Mouse (Mus musculus) CH12.LX (cell line): Measurements from ENCODE around the gene Atoh7. TPM values are rescaled to one million over a fixed set of nuclear protein-coding genes. Genes with fewer than 3 reads are reported as not detected.

Source experiments
- DNase-seq: peaks from one replicate; pipeline ENCODE4 v3.0.0-alpha.2; 2013; ENCODE audit errors: extremely low read depth
- H3K27ac ChIP-seq: 2 replicates; pipeline ENCODE4 v1.5.1; 2012; ENCODE audit warnings: low read depth, mild to moderate bottlenecking, control low read depth, moderate library complexity; ENCODE audit not compliant: insufficient read depth
- H3K27me3 ChIP-seq: replicated peaks from 2 replicates; pipeline ENCODE3; 2012; ENCODE audit warnings: inconsistent platforms
- H3K36me3 ChIP-seq, 2 experiments: replicated peaks in 1 of 2; 2 replicates each; pipeline versions ENCODE3 to v1.6.1; 2012; ENCODE audit warnings: inconsistent platforms in 1 of 2, low read length in 1 of 2, mild to moderate bottlenecking in 1 of 2, mixed read lengths in 1 of 2, moderate library complexity in 1 of 2; ENCODE audit not compliant: control insufficient read depth in 1 of 2, insufficient read depth in 1 of 2
- H3K4me1 ChIP-seq, 2 experiments: 2 replicates each; pipeline ENCODE4 v1.6.1; 2012; ENCODE audit warnings: inconsistent platforms in 1 of 2, moderate library complexity in 1 of 2; ENCODE audit not compliant: insufficient read depth in 2 of 2, control insufficient read depth in 1 of 2
- H3K4me2 ChIP-seq: 2 replicates; pipeline ENCODE4 v1.6.1; 2012; ENCODE audit warnings: low read depth, mild to moderate bottlenecking, control low read depth; ENCODE audit not compliant: poor library complexity, insufficient read depth, severe bottlenecking
- H3K4me3 ChIP-seq, 3 experiments: fragments of 150-350 bp in 1 of 3; sonication (generic) in 1 of 3; replicated peaks in 1 of 3; 2 replicates each; pipeline versions ENCODE3 to v1.5.1; 2011 to 2012; ENCODE audit warnings: low read depth in 2 of 3, low read length in 2 of 3, mild to moderate bottlenecking in 2 of 3, moderate library complexity in 2 of 3, control low read depth in 1 of 3, improper control_type of control experiment in 1 of 3, inconsistent platforms in 1 of 3, mixed read lengths in 1 of 3; ENCODE audit not compliant: poor library complexity in 1 of 3
- H3K79me2 ChIP-seq: replicated peaks from 2 replicates; pipeline ENCODE4 v1.6.1; 2012; ENCODE audit warnings: mild to moderate bottlenecking, moderate library complexity; ENCODE audit not compliant: control insufficient read depth, poor library complexity, insufficient read depth, severe bottlenecking; ENCODE audit errors: extremely low read depth
- H3K9ac ChIP-seq: 2 replicates; pipeline ENCODE4 v1.6.1; 2012; ENCODE audit warnings: low read depth, mild to moderate bottlenecking, control low read depth, moderate library complexity; ENCODE audit not compliant: insufficient read depth
- H3K9me3 ChIP-seq: replicated peaks from 2 replicates; pipeline ENCODE3; 2012; ENCODE audit warnings: low read length, inconsistent platforms, mixed read lengths
- CHD1 ChIP-seq: IDR thresholded peaks from 2 replicates; pipeline ENCODE4 v1.6.1; 2012; ENCODE audit warnings: low read depth, low read length, improper control_type of control experiment, inconsistent platforms
- CHD2 ChIP-seq: IDR thresholded peaks from 2 replicates; pipeline ENCODE4 v1.6.1; 2011; ENCODE audit warnings: low read length, improper control_type of control experiment
- CTCF ChIP-seq, 2 experiments: IDR thresholded peaks in 1 of 2; conservative IDR thresholded peaks in 1 of 2; 2 replicates each; pipeline ENCODE4 v1.5.1; 2011 to 2012; ENCODE audit warnings: low read depth in 2 of 2, low read length in 2 of 2, improper control_type of control experiment in 1 of 2, inconsistent platforms in 1 of 2, mild to moderate bottlenecking in 1 of 2, moderate library complexity in 1 of 2
- E2F4 ChIP-seq: IDR thresholded peaks from 2 replicates; pipeline ENCODE4 v1.6.1; 2011; ENCODE audit warnings: low read depth, low read length, improper control_type of control experiment; ENCODE audit not compliant: insufficient replicate concordance
- EP300 ChIP-seq: IDR thresholded peaks from 2 replicates; pipeline ENCODE4 v1.6.1; 2011; ENCODE audit warnings: low read length, improper control_type of control experiment
- ETS1 ChIP-seq: conservative IDR thresholded peaks from 2 replicates; pipeline ENCODE4 v1.6.1; 2012; ENCODE audit warnings: low read depth, mild to moderate bottlenecking, inconsistent platforms, low read length, improper control_type of control experiment, moderate library complexity
- GABPA ChIP-seq: IDR thresholded peaks from 2 replicates; pipeline ENCODE4 v1.6.1; 2012; ENCODE audit warnings: low read depth, low read length, improper control_type of control experiment, inconsistent platforms; ENCODE audit not compliant: insufficient replicate concordance
- IRF4 ChIP-seq: IDR thresholded peaks from 2 replicates; pipeline ENCODE4 v1.6.1; 2014; ENCODE audit warnings: low read depth, mild to moderate bottlenecking, inconsistent platforms, low read length, improper control_type of control experiment
- JUN ChIP-seq: IDR thresholded peaks from 2 replicates; pipeline ENCODE4 v1.6.1; 2011; ENCODE audit warnings: low read depth, mild to moderate bottlenecking, low read length, improper control_type of control experiment, moderate library complexity; ENCODE audit not compliant: insufficient read depth
- JUND ChIP-seq: conservative IDR thresholded peaks from 2 replicates; pipeline ENCODE4 v1.6.1; 2011; ENCODE audit warnings: low read depth, low read length, improper control_type of control experiment
- KAT2A ChIP-seq: IDR thresholded peaks from 2 replicates; pipeline ENCODE4 v1.6.1; 2012; ENCODE audit warnings: low read length, improper control_type of control experiment, inconsistent platforms; ENCODE audit not compliant: insufficient replicate concordance
- MAZ ChIP-seq: IDR thresholded peaks from 2 replicates; pipeline ENCODE4 v1.6.1; 2012; ENCODE audit warnings: low read depth, mild to moderate bottlenecking, inconsistent platforms, low read length, improper control_type of control experiment, moderate library complexity
- MEF2A ChIP-seq: IDR thresholded peaks from 2 replicates; pipeline ENCODE4 v1.6.1; 2014; ENCODE audit warnings: low read depth, mild to moderate bottlenecking, inconsistent platforms, low read length, improper control_type of control experiment, borderline replicate concordance
- MXI1 ChIP-seq: IDR thresholded peaks from 2 replicates; pipeline ENCODE4 v1.6.1; 2011; ENCODE audit warnings: mild to moderate bottlenecking, low read depth, low read length, improper control_type of control experiment
- MYC ChIP-seq: IDR thresholded peaks from 2 replicates; pipeline ENCODE4 v1.6.1; 2011; ENCODE audit warnings: low read depth, mild to moderate bottlenecking, improper control_type of control experiment, low read length
- NELFE ChIP-seq: IDR thresholded peaks from 2 replicates; pipeline ENCODE4 v1.6.1; 2011; ENCODE audit warnings: low read depth, low read length, improper control_type of control experiment
- NRF1 ChIP-seq: IDR thresholded peaks from 2 replicates; pipeline ENCODE4 v1.6.1; 2014; ENCODE audit warnings: low read depth, mild to moderate bottlenecking, inconsistent platforms, low read length, improper control_type of control experiment, moderate library complexity
- PAX5 ChIP-seq: IDR thresholded peaks from 2 replicates; pipeline ENCODE4 v1.6.1; 2012; ENCODE audit warnings: low read length, inconsistent platforms, mixed read lengths
- POLR2A ChIP-seq: IDR thresholded peaks from 2 replicates; pipeline ENCODE4 v1.6.1; 2011; ENCODE audit warnings: low read depth, mild to moderate bottlenecking, improper control_type of control experiment, low read length
- RAD21 ChIP-seq: IDR thresholded peaks from 2 replicates; pipeline ENCODE4 v1.6.1; 2011; ENCODE audit warnings: low read depth, mild to moderate bottlenecking, low read length, improper control_type of control experiment, moderate library complexity
- RCOR1 ChIP-seq: conservative IDR thresholded peaks from 2 replicates; pipeline ENCODE4 v1.6.1; 2012; ENCODE audit warnings: low read depth, mild to moderate bottlenecking, inconsistent platforms, low read length, improper control_type of control experiment
- SIN3A ChIP-seq: IDR thresholded peaks from 2 replicates; pipeline ENCODE4 v1.6.1; 2012; ENCODE audit warnings: low read length, improper control_type of control experiment, inconsistent platforms
- SMC3 ChIP-seq: IDR thresholded peaks from 2 replicates; pipeline ENCODE4 v1.6.1; 2011; ENCODE audit warnings: low read depth, low read length, improper control_type of control experiment
- UBTF ChIP-seq: IDR thresholded peaks from 2 replicates; pipeline ENCODE4 v1.6.1; 2012; ENCODE audit warnings: low read depth, mild to moderate bottlenecking, inconsistent platforms, low read length, improper control_type of control experiment, moderate library complexity
- USF1 ChIP-seq: IDR thresholded peaks from 2 replicates; pipeline ENCODE4 v1.6.1; 2014; ENCODE audit warnings: low read depth, mild to moderate bottlenecking, inconsistent platforms, low read length, improper control_type of control experiment
- USF2 ChIP-seq: conservative IDR thresholded peaks from 2 replicates; pipeline ENCODE4 v1.6.1; 2011; ENCODE audit warnings: low read depth, low read length, improper control_type of control experiment
- dilution Hi-C: fragments of 300-500 bp; cut with MboI; formaldehyde crosslinking; loops from 2 replicates; pipeline ENCODE4 v1.14.3; 2020; ENCODE audit warnings: low sequenced_read_pairs; ENCODE audit not compliant: extremely low pct_unique_long_range_greater_than_20kb, extremely low pct_ligation_motif_present
- in situ Hi-C: fragments of 300-500 bp; cut with MboI; formaldehyde crosslinking; loops from 3 replicates; pipeline ENCODE4 v1.14.3; 2019; ENCODE audit warnings: low sequenced_read_pairs, low pct_ligation_motif_present, low pct_unique_long_range_greater_than_20kb, mixed read lengths
- polyA plus RNA-seq: library from polyadenylated mRNA; unstranded; fragments of >175 nt; gene quantifications from 2 replicates; pipeline ENCODE4 v1.2.1, GENCODE M21; 2012; ENCODE audit warnings: low read depth; ENCODE audit not compliant: insufficient read length
- total RNA-seq, 2 experiments: library from RNA; depleted of rRNA; stranded (reverse); fragments of 300-350 nt in 1 of 2; fragments of >200 nt in 1 of 2; gene quantifications; 2 replicates each; pipeline ENCODE4 v1.2.3; 2012 to 2014

Atoh7 gene
- total and polyA plus RNA-seq, 3 experiments: not detected

DNA sequence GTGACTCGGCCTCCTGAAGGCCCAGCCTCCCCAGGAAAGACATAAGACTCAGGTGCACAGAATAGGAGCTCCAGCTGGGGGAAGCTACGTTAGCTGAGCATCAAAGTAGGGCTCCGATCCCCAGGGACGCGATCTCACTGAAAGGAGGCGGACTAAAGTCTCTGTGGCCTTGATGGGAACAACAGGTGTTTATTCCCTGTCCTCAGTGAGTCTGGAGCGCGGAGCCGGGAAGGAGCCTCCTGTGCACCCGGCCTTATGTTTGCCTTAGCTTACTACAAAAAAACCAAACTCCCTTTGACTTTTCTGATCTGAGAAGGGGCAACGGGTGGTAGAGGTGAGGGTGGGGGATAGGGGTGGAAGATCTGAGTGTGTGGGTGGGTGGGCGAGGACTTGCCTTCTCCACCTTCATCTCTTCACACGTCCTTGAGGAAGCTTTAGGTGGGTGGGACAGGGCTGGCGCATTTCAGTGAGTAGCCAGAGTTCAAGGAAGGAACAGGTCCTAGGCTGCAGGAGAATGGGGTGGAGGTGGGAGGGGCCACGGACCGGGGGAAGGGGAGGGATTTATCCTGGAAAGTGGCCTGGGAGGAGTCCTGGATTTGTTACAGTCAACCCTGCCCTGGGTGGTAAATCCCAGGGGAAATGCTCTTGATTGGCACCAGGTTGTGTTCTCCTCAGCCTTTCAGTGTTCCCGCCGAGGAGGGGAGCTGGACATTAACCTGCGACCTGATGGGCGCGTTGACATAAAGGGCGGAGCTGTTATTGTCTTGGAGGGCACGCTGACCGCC lies 42.3 kb upstream of the Atoh7 start:
- Histone ChIP-seq H3K4me1 (peaks cover 4 to 9% of the 10 kb centered on the region in 2 experiments; a peak in 3 of 4 replicates), H3K4me2 (no peak overlapping the region), H3K36me3 (no peaks in the 10 kb centered on the region), H3K79me2 (no peaks in the 10 kb centered on the region), H3K27me3 (no peaks in the 10 kb centered on the region), H3K9me3 (no peaks in the 10 kb centered on the region), H3K4me3 (no peak overlapping the region), H3K27ac (no peak overlapping the region), H3K9ac (no peak overlapping the region)
- in situ Hi-C loops (no loop called here), dilution Hi-C loops (no loop called here)
- no peak for DNase-seq
- TF ChIP-seq CHD1: no peak
- no peak for TF ChIP-seq USF1
- no peak for TF ChIP-seq RAD21
- no peak for TF ChIP-seq KAT2A
- no peak for TF ChIP-seq EP300
- TF ChIP-seq SMC3: no peak
- TF ChIP-seq JUND: no peak
- TF ChIP-seq MXI1: no peak
- TF ChIP-seq POLR2A: no peak
- TF ChIP-seq RCOR1: no peak
- TF ChIP-seq NELFE: no peak
- TF ChIP-seq MEF2A: no peak
- TF ChIP-seq GABPA: no peak
- no peak for TF ChIP-seq JUN
- no peak for TF ChIP-seq SIN3A
- TF ChIP-seq CTCF (conservative IDR thresholded peaks at IDR 0.05 in 1 of 2, IDR thresholded peaks at IDR 0.05 in 1 of 2; ENCODE audit: low read depth in 2 of 2, low read length in 2 of 2): no peak

DNA sequence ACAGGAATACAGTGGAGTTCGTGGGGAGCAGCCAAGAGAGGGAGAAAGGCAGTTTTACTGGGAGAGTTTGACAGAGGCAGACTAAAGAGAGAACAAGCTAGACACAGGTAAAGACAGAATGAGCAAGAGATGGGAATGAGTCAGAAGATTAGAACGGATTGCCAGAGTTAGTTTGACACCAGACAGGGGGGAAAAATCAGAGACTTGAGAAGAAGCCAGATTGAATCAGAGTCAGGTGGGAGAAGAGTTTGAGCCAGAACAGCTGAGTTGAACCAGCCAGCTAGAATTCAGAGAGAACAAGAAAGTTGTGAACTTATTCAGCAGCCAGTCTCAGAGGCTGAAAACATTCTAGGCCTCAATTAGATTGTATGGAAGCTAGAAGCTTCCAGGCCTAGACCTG lies 39.6 kb upstream of the Atoh7 start, which contains the start of gene Pbld1:
Gene Pbld1, plus strand, starts transcription at position 301 of the 400 bp plus-strand sequence.
- no peak within 1 kb of the TSS for H3K27ac ChIP-seq
- no peaks in the 10 kb centered on the region for H3K9me3 ChIP-seq
- H3K4me1 ChIP-seq: no peaks in the 10 kb centered on the region
- in situ Hi-C loops: no loop called here
- H3K4me3 ChIP-seq: no peak within 1 kb of the TSS
- H3K4me2 ChIP-seq: no peak within 1 kb of the TSS
- no peaks in the 10 kb centered on the region for H3K79me2 ChIP-seq
- DNase-seq: no peak
- H3K36me3 ChIP-seq: no peaks in the 10 kb centered on the region
- H3K27me3 ChIP-seq: no peaks in the 10 kb centered on the region
- dilution Hi-C loops: no loop called here
- no peak for TF ChIP-seq MYC
- TF ChIP-seq UBTF: no peak
- no peak for TF ChIP-seq IRF4
- TF ChIP-seq MAZ: no peak
- no peak for TF ChIP-seq NRF1
- TF ChIP-seq MXI1: no peak
- TF ChIP-seq CHD1: no peak
- TF ChIP-seq ETS1: no peak
- no peak for TF ChIP-seq SMC3
- TF ChIP-seq USF1: no peak
- no peak for TF ChIP-seq PAX5
- TF ChIP-seq JUND: no peak
- TF ChIP-seq CTCF (conservative IDR thresholded peaks at IDR 0.05 in 1 of 2, IDR thresholded peaks at IDR 0.05 in 1 of 2; ENCODE audit: low read depth in 2 of 2, low read length in 2 of 2): no peak
- no peak for TF ChIP-seq CHD2
- TF ChIP-seq RAD21: no peak
- TF ChIP-seq KAT2A: no peak
- no peak for TF ChIP-seq RCOR1
- no peak for TF ChIP-seq POLR2A
- TF ChIP-seq E2F4: no peak
- no peak for TF ChIP-seq USF2
- no peak within 1 kb of the TSS for H3K9ac ChIP-seq
